Mouse (Mus musculus): Measurements from ENCODE around the gene Wap. TPM values are rescaled to one million over a fixed set of nuclear protein-coding genes. Genes with fewer than 3 reads are reported as not detected.

The Wap gene
- total and polyA plus RNA-seq, 2 experiments from 2014 or later, result not detected

DNA sequence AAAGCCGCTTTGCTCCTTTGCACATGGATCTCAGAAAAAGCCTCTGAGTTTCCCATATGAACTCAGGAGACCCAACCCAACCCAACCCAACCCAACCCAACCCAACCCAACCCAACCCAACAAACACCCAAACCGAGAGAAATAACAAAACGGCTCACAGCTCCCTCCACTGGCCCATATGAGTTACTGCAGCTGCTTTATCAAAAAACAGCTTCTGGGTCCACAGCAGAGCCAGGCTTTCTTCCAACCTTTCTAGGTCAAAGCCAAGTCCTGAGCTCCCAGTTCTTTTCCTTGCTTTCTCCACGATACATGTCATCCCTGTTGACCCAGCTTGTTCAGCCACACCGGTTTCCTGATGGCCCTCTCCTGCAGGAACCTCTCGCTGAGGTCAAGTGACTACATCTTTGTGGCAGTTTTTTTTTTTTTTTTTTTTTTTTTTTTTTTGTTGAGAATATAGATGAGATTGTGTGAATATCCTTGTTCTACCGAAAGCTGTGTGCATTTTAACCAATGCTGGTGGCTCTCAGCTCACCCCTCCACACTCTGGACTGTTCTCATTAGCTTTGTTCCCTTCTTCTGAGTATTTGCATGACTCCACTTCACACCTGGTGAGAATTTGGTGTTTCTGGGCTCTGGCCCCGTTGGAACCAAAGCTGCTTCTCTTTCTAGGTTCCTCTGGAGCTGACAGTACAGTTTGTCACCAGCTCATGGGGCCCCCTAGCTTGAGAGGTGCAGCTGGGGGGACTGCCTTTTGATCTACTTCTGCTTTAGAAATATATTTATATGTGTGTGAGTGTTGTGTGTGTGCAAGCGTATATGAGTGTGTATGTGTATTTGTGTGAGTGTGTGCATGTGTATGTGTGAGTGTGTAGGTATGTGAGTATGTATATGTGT, 9.6 kb upstream of the Wap start:
- TF ChIP-seq CTCF (IDR thresholded peaks at IDR 0.05; ENCODE audit: low read depth), result peak; percentile 13; the same call in 1 of the 2 replicates
- no peak for TF ChIP-seq EP300 (IDR thresholded peaks at IDR 0.05; ENCODE audit: low read depth)
- ATAC-seq (ENCODE audit: insufficient read depth, low read depth) (no peak), DNase-seq (ENCODE audit: low spot score) (no peak)
- H3K9me3 ChIP-seq (replicated peaks; ENCODE audit: control insufficient read depth, low read length), result no peaks in the 10 kb centered on the region
- no peaks in the 10 kb centered on the region for H3K4me1 ChIP-seq (ENCODE audit: control insufficient read depth, insufficient read depth)
- H3K27ac ChIP-seq (ENCODE audit: low read depth), result no peak overlapping the region
- H3K36me3 ChIP-seq (replicated peaks; ENCODE audit: control insufficient read depth, insufficient read depth, low read length), result no peaks in the 10 kb centered on the region
- no peak overlapping the region for H3K4me3 ChIP-seq (ENCODE audit: low read depth, low read length)
- H3K27me3 ChIP-seq (ENCODE audit: control insufficient read depth, insufficient read depth, low read length), result no peaks in the 10 kb centered on the region
- no peak overlapping the region for H3K4me2 ChIP-seq (ENCODE audit: low read depth, low read length)
- H3K9ac ChIP-seq (replicated peaks; ENCODE audit: low read depth, low read length), result no peak overlapping the region
- WGBS, result 51% methylated on average over 9 of the region's 9 CpGs

GRCm38 (mm10) chr11:6644566-6644965, 6.1 kb upstream of the Wap start:
- Histone ChIP-seq H3K4me3 (ENCODE audit: low read depth, low read length) (no peak overlapping the region), H3K4me2 (ENCODE audit: low read depth, low read length) (no peak overlapping the region), H3K9me3 (replicated peaks; ENCODE audit: control insufficient read depth, low read length) (no peaks in the 10 kb centered on the region), H3K9ac (replicated peaks; ENCODE audit: low read depth, low read length) (no peak overlapping the region), H3K27ac (ENCODE audit: low read depth) (no peak overlapping the region), H3K27me3 (ENCODE audit: control insufficient read depth, insufficient read depth, low read length) (no peaks in the 10 kb centered on the region), H3K4me1 (ENCODE audit: control insufficient read depth, insufficient read depth) (no peaks in the 10 kb centered on the region), H3K36me3 (replicated peaks; ENCODE audit: control insufficient read depth, insufficient read depth, low read length) (no peaks in the 10 kb centered on the region)
- DNase-seq (ENCODE audit: low spot score) (no peak), ATAC-seq (ENCODE audit: insufficient read depth, low read depth) (no peak)
- 76% methylated on average over 6 of the region's 6 CpGs for WGBS
- TF ChIP-seq EP300 (IDR thresholded peaks at IDR 0.05; ENCODE audit: low read depth), result no peak
- no peak for TF ChIP-seq CTCF (IDR thresholded peaks at IDR 0.05; ENCODE audit: low read depth)

- no peak overlapping the region for H3K4me3 ChIP-seq (ENCODE audit: low read depth, low read length)
- H3K27me3 ChIP-seq (ENCODE audit: control insufficient read depth, insufficient read depth, low read length), result no peaks in the 10 kb centered on the region
- TF ChIP-seq EP300 (IDR thresholded peaks at IDR 0.05; ENCODE audit: low read depth), result no peak
- TF ChIP-seq CTCF (IDR thresholded peaks at IDR 0.05; ENCODE audit: low read depth), result no peak
- H3K9ac ChIP-seq (replicated peaks; ENCODE audit: low read depth, low read length), result no peak overlapping the region
- no peak for DNase-seq (ENCODE audit: low spot score)
- ATAC-seq (ENCODE audit: insufficient read depth, low read depth), result no peak
- H3K27ac ChIP-seq (ENCODE audit: low read depth), result no peak overlapping the region
- H3K36me3 ChIP-seq (replicated peaks; ENCODE audit: control insufficient read depth, insufficient read depth, low read length), result no peaks in the 10 kb centered on the region
- WGBS, result 64% methylated on average over 6 of the region's 6 CpGs
- no peak overlapping the region for H3K4me2 ChIP-seq (ENCODE audit: low read depth, low read length)
- H3K9me3 ChIP-seq (replicated peaks; ENCODE audit: control insufficient read depth, low read length), result no peaks in the 10 kb centered on the region
- H3K4me1 ChIP-seq (ENCODE audit: control insufficient read depth, insufficient read depth), result no peaks in the 10 kb centered on the region
Observed at GRCm38 (mm10) chr11:6639072-6639471, 635 bp upstream of the Wap start.

GRCm38 (mm10) chr11:6636150-6636549, 2.3 kb downstream of the Wap start:
- H3K27ac ChIP-seq (ENCODE audit: low read depth), result no peak overlapping the region
- no peak overlapping the region for H3K9ac ChIP-seq (replicated peaks; ENCODE audit: low read depth, low read length)
- DNase-seq (ENCODE audit: low spot score) (no peak), ATAC-seq (ENCODE audit: insufficient read depth, low read depth) (no peak)
- no peak for TF ChIP-seq CTCF (IDR thresholded peaks at IDR 0.05; ENCODE audit: low read depth)
- no peak for TF ChIP-seq EP300 (IDR thresholded peaks at IDR 0.05; ENCODE audit: low read depth)
- H3K4me1 ChIP-seq (ENCODE audit: control insufficient read depth, insufficient read depth), result no peaks in the 10 kb centered on the region
- no peaks in the 10 kb centered on the region for H3K36me3 ChIP-seq (replicated peaks; ENCODE audit: control insufficient read depth, insufficient read depth, low read length)
- H3K27me3 ChIP-seq (ENCODE audit: control insufficient read depth, insufficient read depth, low read length), result no peaks in the 10 kb centered on the region
- no peak overlapping the region for H3K4me3 ChIP-seq (ENCODE audit: low read depth, low read length)
- whole genome bisulfite sequencing, result 67% methylated on average over 8 of the region's 8 CpGs
- no peaks in the 10 kb centered on the region for H3K9me3 ChIP-seq (replicated peaks; ENCODE audit: control insufficient read depth, low read length)
- no peak overlapping the region for H3K4me2 ChIP-seq (ENCODE audit: low read depth, low read length)

DNA sequence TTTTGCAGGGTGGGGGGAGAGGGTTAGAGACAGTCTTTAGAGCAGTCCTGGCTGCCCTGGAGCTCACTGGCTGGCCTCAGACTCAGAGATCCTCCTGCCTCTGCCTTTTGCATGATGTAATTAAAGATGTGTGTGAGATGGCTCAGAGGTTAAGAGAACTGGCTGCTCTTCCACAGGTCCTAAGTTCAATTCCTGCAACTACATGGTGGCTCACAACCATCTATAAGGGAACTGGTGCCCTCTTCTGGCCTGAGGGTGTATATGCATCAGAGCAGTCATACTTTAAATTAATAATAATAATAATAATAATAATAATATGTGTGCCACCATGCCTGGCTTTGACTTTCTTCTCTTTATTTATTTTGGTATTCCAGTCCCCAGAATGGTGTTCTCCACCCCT, 8.8 kb downstream of the Wap start:
- peaks cover 14% of the 10 kb centered on the region for H3K4me1 ChIP-seq (ENCODE audit: control insufficient read depth, insufficient read depth)
- H3K27ac ChIP-seq (ENCODE audit: low read depth), result no peak overlapping the region
- H3K4me3 ChIP-seq (ENCODE audit: low read depth, low read length), result no peak overlapping the region
- no peaks in the 10 kb centered on the region for H3K27me3 ChIP-seq (ENCODE audit: control insufficient read depth, insufficient read depth, low read length)
- TF ChIP-seq CTCF (IDR thresholded peaks at IDR 0.05; ENCODE audit: low read depth) (peak; percentile 51), EP300 (IDR thresholded peaks at IDR 0.05; ENCODE audit: low read depth) (no peak)
- H3K9ac ChIP-seq (replicated peaks; ENCODE audit: low read depth, low read length), result no peak overlapping the region
- H3K9me3 ChIP-seq (replicated peaks; ENCODE audit: control insufficient read depth, low read length), result no peaks in the 10 kb centered on the region
- ATAC-seq (ENCODE audit: insufficient read depth, low read depth) (no peak), DNase-seq (ENCODE audit: low spot score) (no peak)
- H3K36me3 ChIP-seq (replicated peaks; ENCODE audit: control insufficient read depth, insufficient read depth, low read length), result peaks cover 2% of the 10 kb centered on the region; the same call in 1 of the 2 replicates
- no peak overlapping the region for H3K4me2 ChIP-seq (ENCODE audit: low read depth, low read length)

All from heart, postnatal 0 days (tissue).